Mouse (Mus musculus) left cerebral cortex, postnatal 10 days (tissue): ENCODE measurements around the gene Tax1bp3. TPM values are rescaled to one million over a fixed set of nuclear protein-coding genes. Genes with fewer than 3 reads are reported as not detected.

ENCODE experiments used
- DNase-seq, 2 experiments: peaks; one replicate each; pipeline ENCODE4 v3.0.0; 2021 to 2022; ENCODE audit warnings: low spot score in 2 of 2, mixed read lengths in 1 of 2; ENCODE audit errors: extremely low spot score in 1 of 2
- intact Hi-C: fragments of 180-260 bp; cut with DNase I; formaldehyde crosslinking; loops from one replicate; pipeline ENCODE4 v1.15.1; 2025
- total RNA-seq, 2 experiments: library from RNA; stranded (reverse); gene quantifications; 2 replicates each; pipeline ENCODE4 v1.2.3; 2021

Tax1bp3 gene
- total RNA-seq = 10 to 100 TPM; 18.2 to 20.2 TPM

DNA sequence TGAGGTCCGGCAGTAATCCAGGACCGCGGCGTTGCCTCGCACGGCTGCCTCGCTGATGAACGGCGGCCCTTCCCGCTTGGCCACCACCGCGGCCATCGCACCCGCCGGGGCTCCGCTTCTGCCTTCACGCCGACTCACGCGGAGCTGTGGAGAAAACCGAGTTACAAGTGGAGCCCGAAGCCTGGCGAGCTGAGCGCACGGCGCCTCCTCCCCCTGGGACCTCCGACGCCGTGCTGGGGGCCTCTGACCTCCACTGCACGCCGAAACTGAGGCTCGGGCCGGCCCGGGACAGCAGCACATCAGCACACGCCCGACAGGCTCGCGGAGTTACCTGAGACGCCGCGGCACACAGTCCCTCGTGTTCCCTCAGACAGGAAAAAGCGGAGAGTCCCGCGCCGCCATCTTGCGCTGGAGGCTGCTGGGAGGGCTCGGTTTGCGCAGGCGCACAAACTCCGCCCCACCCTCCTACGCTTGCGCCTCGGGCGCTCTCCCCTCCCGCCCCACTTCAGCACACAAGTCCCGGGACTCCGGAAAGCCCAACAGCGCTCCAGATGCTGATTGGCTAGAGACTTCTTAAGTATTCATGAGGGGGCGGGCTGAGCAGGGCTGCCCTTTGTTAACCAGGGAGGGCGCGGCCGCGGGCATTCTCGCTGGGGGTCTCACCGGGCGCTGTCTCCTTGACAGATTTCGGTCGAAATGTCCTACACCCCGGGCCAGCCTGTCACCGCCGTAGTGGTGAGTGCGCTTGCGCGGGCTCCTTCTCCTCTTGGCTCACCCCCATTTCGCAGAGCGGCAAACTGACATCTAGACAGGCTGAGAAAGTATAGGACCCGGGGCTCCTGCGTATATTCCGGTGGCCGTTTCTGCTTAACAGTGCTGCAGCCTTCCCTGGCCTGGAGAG is at the start of gene Tax1bp3, which contains the start of gene Emc6:
Gene Tax1bp3 (plus strand): TSS at position 476 of the 901 bp plus-strand sequence.
Gene Emc6 (minus strand): TSS at position 430 of the 901 bp plus-strand sequence.
- DNase-seq = peak; percentile 93 to 98
- intact Hi-C loops = no loop called here

DNA sequence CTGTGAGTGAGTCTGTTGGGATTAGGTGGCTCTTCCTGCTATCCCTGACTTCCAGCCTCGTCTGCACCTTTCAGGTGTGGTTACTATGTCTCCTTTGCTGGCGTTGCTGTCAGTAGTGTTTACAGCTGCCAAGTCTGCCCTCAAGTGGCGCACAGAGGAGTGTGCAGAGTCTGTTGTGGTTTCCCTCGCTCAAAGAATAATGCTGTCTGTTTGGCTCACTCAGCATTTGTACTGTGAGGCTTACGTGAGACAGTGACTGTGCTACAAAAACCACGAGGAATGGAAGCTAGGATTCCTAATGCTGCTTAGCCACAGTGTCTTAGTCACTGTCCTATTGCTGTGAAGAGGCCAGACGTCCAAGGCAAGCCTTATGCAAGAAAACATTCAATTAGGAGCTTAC is 45.9 kb upstream of the Tax1bp3 start:
- intact Hi-C loops = loop anchor here (10.0 kb wide), 2 partner anchors 154 to 1244 kb away; no protein-coding TSS in a partner anchor
- DNase-seq = no peak

GRCm38 (mm10) chr11:73132999-73133398 is 43.9 kb upstream of the Tax1bp3 start:
- no peak for DNase-seq
- intact Hi-C loops = loop anchor here (10.0 kb wide), 2 partner anchors 152 to 1242 kb away; no protein-coding TSS in a partner anchor

DNA sequence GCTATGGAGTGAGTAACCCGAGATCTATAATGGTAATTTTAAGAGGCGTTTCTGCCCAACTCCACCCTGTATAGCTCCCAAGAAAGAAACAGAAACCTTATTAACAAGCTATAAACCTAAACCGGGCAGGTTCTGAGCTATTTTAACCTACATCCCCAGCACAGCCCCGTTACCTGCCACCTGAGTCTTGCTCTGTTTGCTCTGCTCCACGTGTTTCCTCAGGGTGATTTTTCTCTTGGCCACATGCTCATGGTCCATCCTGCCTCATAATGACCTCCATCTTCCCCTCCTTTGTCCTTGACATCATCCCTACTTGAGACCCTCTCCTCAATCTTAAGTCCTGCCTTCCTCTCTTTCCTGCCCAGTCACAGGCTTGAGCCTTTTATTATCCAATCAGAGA is 42.7 kb upstream of the Tax1bp3 start:
- intact Hi-C loops = loop anchor here (10.0 kb wide), 2 partner anchors 151 to 1241 kb away; no protein-coding TSS in a partner anchor
- no peak for DNase-seq

DNA sequence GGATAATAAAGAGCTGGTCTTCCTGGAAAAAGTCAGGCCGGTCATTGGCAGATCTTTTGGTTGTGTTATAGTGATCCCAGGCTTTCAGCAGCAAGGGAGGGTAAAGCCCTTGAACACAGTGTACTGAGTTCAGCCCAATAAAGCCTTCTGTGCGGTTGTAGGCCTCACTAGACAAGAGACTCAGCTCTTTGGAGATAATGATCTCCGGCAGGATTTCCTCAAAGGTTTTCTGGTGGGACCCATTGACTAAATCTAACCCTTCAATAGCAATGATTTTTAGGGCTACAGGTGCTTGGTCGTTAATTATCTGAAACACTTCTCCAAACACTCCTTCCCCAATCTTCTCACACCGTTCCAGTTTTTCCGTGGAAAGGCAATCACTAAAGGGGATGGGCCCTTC is 40.3 kb upstream of the Tax1bp3 start:
- intact Hi-C loops = loop anchor here (10.0 kb wide), 2 partner anchors 148 to 1238 kb away; no protein-coding TSS in a partner anchor
- DNase-seq = no peak

- intact Hi-C loops = loop anchor here (10.0 kb wide), 2 partner anchors 148 to 1238 kb away; no protein-coding TSS in a partner anchor
- DNase-seq = no peak
These were observed 39.8 kb upstream of the Tax1bp3 start for GRCm38 (mm10) chr11:73137116-73137515.

- intact Hi-C loops = loop anchor here (10.0 kb wide), 2 partner anchors 147 to 1237 kb away; no protein-coding TSS in a partner anchor
- DNase-seq = peak; percentile 84 to 95
These were observed 39.0 kb upstream of the Tax1bp3 start, which contains the start of gene Haspin for GRCm38 (mm10) chr11:73137591-73138501. Gene Haspin, minus strand, starts transcription at chr11:73138294.

DNA sequence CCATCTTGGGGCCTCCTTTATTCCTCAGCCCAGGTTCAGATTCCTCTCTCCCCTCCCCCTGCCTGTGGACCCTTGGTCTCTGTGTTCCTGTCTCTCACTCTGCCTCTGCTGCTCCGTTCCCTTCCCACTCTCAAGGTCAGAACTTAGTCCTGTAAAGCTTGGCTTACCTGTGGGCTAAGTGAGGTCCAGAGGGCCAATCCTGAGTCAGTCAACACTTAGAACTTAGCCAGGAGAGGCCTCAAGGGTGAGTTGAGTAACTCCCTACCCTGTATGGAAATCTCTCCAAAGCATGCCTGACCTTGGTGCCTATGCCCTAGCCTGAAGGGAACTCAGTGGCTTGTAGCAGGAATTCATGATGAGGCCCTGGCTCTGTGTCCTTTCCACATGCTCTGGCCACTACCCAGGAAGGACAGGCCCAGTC is 32.6 kb upstream of the Tax1bp3 start:
- intact Hi-C loops = no loop called here
- DNase-seq = no peak

DNA sequence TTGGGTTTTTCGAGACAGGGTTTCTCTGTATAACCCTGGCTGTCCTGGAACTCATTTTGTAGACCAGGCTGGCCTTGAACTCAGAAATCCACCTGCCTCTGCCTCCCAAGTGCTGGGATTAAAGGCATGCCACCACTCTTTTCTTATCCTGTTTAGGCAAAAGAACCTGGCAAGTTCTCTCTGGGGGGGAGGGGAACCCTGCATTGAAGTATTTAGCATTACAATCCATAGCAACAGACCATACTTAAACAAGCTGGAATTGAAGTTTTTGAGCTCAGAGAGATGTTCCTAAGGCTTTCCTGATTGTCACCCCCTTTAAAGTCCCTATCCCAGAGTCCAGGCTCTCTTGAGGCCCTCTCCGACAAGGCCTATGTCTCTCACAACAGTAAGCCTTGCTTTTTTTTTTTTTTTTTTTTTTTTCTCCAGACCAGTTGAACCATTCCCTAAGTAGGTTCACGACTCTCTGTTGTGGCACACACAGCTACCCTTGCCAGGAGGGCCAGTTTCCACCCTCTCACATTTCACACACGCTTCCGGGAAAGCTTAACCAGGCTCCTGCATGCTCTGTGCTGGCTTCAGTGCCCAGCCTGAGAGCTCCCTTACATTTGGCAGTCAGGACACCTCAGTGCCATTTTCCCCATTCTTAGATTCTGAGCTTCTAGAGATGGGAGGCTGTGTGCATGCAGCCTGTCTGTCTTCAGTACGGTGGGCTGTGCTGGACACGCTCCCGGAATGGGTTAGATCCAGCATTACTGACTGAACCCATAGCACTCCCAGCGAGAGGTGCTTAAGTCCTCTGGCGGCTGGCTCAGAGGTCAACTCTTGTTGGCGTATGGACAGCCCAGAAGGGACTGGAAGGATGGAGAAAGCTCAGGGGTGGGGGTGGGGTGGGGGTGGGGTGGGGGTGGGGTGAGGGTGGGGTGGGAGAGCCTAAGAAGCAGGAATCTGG is 30.6 kb upstream of the Tax1bp3 start:
- intact Hi-C loops = no loop called here

DNA sequence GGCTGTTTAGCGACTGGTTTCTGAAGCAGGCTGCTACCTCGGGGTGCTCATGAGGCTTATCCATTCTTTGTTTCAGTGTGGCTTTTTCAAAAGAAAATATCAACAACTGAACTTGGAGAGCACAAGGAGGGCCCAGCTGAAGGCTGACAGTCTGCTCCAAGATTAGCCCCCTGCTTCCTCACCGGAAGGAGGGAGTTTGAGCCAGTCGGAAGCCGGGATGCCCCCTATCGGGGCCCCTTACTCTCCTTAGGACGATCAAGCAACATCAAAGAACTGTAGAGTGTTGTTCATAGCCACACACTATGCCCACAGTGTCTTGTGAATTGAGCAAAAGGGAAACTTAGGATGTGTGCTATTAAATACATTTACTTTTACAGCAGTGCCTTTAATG is 29.9 kb upstream of the Tax1bp3 start:
- DNase-seq = no peak
- intact Hi-C loops = no loop called here

More for the DNA sequence above, 30.6 kb upstream of the Tax1bp3 start:
- DNase-seq = no peak

DNA sequence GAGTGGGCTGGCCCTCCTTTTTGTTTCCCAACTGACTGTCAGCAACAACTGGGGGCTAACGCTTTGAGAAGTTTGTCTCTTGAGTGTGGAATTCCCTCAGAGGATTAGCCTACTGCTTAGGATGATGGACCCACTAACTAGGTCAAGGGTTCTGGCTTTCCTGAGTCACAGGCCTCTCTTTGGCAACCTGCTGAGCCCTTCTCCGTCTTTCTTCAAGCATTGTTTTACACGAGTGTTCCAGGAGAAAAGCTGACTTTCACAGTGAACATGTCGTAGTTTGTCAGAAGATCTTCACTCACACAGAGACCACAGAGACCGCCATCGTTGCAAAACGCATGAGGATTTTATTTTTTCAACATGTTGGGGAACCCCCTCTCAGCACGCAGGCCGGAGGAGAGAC is 28.7 kb upstream of the Tax1bp3 start:
- DNase-seq = no peak
- intact Hi-C loops = no loop called here

DNA sequence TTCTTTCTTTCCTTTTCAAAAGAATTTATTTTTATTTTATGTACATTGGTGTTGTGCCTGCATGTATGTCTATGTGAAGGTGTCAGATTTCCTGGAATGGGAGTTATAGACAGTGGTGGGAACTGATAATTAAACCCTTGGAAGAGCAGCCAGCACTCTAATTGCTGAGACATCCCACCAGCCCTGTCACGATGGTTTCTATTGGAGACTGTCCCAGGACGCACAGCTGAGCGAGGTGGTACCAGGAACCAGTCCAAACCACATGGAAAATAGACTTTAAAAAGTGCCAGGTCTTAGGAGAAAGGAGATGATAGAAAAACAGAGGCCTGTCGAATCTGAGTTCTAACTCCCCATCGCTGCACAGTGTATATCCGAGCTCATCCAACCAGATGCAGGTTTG is 21.8 kb upstream of the Tax1bp3 start:
- DNase-seq = no peak

GRCm38 (mm10) chr11:73159957-73160810 is 16.7 kb upstream of the Tax1bp3 start, which contains the start of gene P2rx5:
Gene P2rx5, plus strand, starts transcription at chr11:73160421.
- peak in 1 of 2 experiments; percentile 57 for DNase-seq
- intact Hi-C loops = no loop called here

More for the DNA sequence above, 21.8 kb upstream of the Tax1bp3 start:
- intact Hi-C loops = no loop called here

DNA sequence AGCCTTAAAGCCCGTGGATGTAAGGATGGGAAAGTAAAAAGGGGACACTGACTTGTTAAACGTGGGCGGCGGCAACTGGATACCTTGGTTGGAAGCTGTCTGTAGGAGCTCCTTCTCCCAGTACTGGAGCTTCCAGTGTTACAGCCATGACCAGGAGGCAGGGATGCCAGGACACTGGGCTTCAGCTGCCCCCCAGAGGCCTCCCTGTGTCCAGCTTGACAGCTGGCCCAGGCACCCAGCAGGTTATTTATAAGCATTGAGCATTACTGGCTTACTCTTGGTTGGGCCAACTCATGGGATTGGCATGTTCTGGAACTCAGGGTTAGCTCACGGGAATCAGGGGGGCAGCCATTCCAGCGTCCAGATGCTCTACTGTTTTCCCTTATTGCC is 16.1 kb upstream of the Tax1bp3 start:
- intact Hi-C loops = no loop called here
- DNase-seq = no peak

DNA sequence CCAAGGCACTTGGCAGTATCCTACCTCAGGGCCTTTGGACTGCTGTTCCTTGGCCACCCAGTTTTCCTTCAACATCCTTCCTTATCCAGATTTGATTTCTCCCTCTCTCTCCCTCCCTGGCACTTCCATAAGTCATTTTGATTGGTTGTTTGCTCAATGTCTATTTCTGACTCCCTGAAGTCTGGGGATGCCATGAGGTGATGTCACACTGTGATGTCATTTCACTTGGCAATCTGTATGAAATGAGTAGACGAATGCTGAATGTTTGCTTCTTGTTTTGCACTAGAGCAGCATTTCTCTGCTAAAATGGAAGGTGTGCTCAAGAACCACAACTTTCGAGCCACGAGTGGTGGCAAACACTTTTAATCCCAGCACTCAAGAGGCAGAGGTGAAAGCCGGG is 15.3 kb upstream of the Tax1bp3 start:
- DNase-seq = no peak
- intact Hi-C loops = no loop called here

- intact Hi-C loops = no loop called here
- DNase-seq = no peak
These were observed 14.6 kb upstream of the Tax1bp3 start for GRCm38 (mm10) chr11:73162284-73162683.

- DNase-seq = no peak
- intact Hi-C loops = no loop called here
These were observed 8.8 kb upstream of the Tax1bp3 start for GRCm38 (mm10) chr11:73168071-73168470.
